Mouse (Mus musculus): Measurements from ENCODE around the gene Baiap2l2.
"Not testable (repeated sequence)": the region's sequence is repeated elsewhere in the genome, so short reads cannot be mapped to it uniquely, and the experiment has no call there.

The Baiap2l2 gene

GRCm38 (mm10) chr15:79261095-79261725 is 24.1 kb downstream of the Baiap2l2 start:
- DNase-seq (ENCODE audit: low read depth, low spot score): no peak

- no peak for DNase-seq (ENCODE audit: low read depth, low spot score)
These were observed 26.8 kb downstream of the Baiap2l2 start for GRCm38 (mm10) chr15:79258521-79258920.

- DNase-seq (ENCODE audit: low read depth, low spot score): no peak
These were observed 30.7 kb downstream of the Baiap2l2 start, which contains the start of gene Slc16a8 for GRCm38 (mm10) chr15:79254661-79255060. Gene Slc16a8 (minus strand): TSS chr15:79254761.

GRCm38 (mm10) chr15:79252580-79252979 is 32.8 kb downstream of the Baiap2l2 start:
- no peak for DNase-seq (ENCODE audit: low read depth, low spot score)

- no peak for DNase-seq (ENCODE audit: low read depth, low spot score)
These were observed 33.4 kb downstream of the Baiap2l2 start for GRCm38 (mm10) chr15:79251781-79252491.

GRCm38 (mm10) chr15:79251168-79251567 is 34.2 kb downstream of the Baiap2l2 start:
- DNase-seq (ENCODE audit: low read depth, low spot score): no peak

- no peak for DNase-seq (ENCODE audit: low read depth, low spot score)
These were observed 35.1 kb downstream of the Baiap2l2 start for GRCm38 (mm10) chr15:79250236-79250635.

- DNase-seq (ENCODE audit: low read depth, low spot score): no peak
These were observed 40.0 kb downstream of the Baiap2l2 start for GRCm38 (mm10) chr15:79245321-79245720.

- DNase-seq (ENCODE audit: low read depth, low spot score): no peak
These were observed 41.1 kb downstream of the Baiap2l2 start for GRCm38 (mm10) chr15:79244071-79244893.

GRCm38 (mm10) chr15:79243234-79244042 is 41.9 kb downstream of the Baiap2l2 start:
- peak; percentile 57 for DNase-seq (ENCODE audit: low read depth, low spot score)

- DNase-seq (ENCODE audit: low read depth, low spot score): no peak
These were observed 42.6 kb downstream of the Baiap2l2 start for GRCm38 (mm10) chr15:79242574-79243233.

GRCm38 (mm10) chr15:79238036-79238435 is 47.3 kb downstream of the Baiap2l2 start:
- DNase-seq (ENCODE audit: low read depth, low spot score): no peak

- no peak for DNase-seq (ENCODE audit: low read depth, low spot score)
These were observed 50.1 kb downstream of the Baiap2l2 start for GRCm38 (mm10) chr15:79235268-79235667.

GRCm38 (mm10) chr15:79229058-79229821 is 56.1 kb downstream of the Baiap2l2 start, which contains the start of the genes Pick1 and Gm49486:
Gene Pick1 (plus strand): TSS chr15:79229173.
Gene Gm49486 (plus strand): TSS chr15:79229391.
- DNase-seq (ENCODE audit: low read depth, low spot score): peak; percentile 69

- DNase-seq (ENCODE audit: low read depth, low spot score): not testable (repeated sequence)
These were observed 59.6 kb downstream of the Baiap2l2 start for GRCm38 (mm10) chr15:79225780-79226179.

GRCm38 (mm10) chr15:79224685-79225084 is 60.7 kb downstream of the Baiap2l2 start:
- peak; percentile 63 for DNase-seq (ENCODE audit: low read depth, low spot score)

- DNase-seq (ENCODE audit: low read depth, low spot score): no peak
These were observed 61.7 kb downstream of the Baiap2l2 start for GRCm38 (mm10) chr15:79223641-79224040.

- no peak for DNase-seq (ENCODE audit: low read depth, low spot score)
These were observed 65.8 kb downstream of the Baiap2l2 start for GRCm38 (mm10) chr15:79219572-79219971.

GRCm38 (mm10) chr15:79216191-79216590 is 69.1 kb downstream of the Baiap2l2 start:
- no peak for DNase-seq (ENCODE audit: low read depth, low spot score)

- no peak for DNase-seq (ENCODE audit: low read depth, low spot score)
These were observed 71.7 kb downstream of the Baiap2l2 start for GRCm38 (mm10) chr15:79213591-79213990.

Measured in c-Kit-negative CD71-positive TER-119-positive erythroid progenitor cells, embryonic 14.5 days (primary cell).